Mouse (Mus musculus): ENCODE results near the gene Prkn.

DNA sequence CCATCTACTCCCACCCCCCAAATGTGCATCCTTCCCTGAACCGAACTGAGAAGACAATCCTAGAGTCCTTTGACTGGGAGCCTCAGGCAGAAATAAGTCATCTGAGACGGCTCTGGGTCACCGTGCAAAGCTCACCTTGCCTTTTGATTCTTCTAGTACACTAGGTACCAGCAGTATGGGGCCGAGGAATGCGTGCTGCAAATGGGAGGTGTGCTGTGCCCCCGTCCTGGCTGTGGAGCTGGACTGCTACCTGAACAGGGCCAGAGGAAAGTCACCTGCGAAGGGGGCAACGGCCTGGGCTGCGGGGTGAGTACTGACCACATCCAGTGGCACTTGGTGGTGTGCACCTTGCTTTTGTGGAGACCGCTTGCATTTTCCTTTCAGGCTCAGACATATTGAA lies 1014.4 kb downstream of the Prkn start:
- TF ChIP-seq CTCF (IDR thresholded peaks at IDR 0.05 in 2 of 3, conservative IDR thresholded peaks at IDR 0.05 in 1 of 3; ENCODE audit: control insufficient read depth in 1 of 3, insufficient read depth in 1 of 3, low read depth in 2 of 3, low read length in 3 of 3, poor library complexity in 1 of 3, severe bottlenecking in 1 of 3) (no peak), ZKSCAN1 (IDR thresholded peaks at IDR 0.05; ENCODE audit: low read depth, low read length) (no peak), POLR2A (IDR thresholded peaks at IDR 0.05; ENCODE audit: control insufficient read depth in 1 of 2, insufficient read depth in 1 of 2, low read depth in 1 of 2, low read length in 2 of 2, poor library complexity in 1 of 2) (no peak), MYB (IDR thresholded peaks at IDR 0.05; ENCODE audit: low read depth, low read length) (no peak), ZC3H11A (IDR thresholded peaks at IDR 0.05; ENCODE audit: low read depth, low read length) (no peak), TAL1 (IDR thresholded peaks at IDR 0.05; ENCODE audit: low read length) (no peak), POLR2AphosphoS2 (IDR thresholded peaks at IDR 0.05; ENCODE audit: low read length) (no peak), MEF2A (IDR thresholded peaks at IDR 0.05; ENCODE audit: extremely low read depth, insufficient replicate concordance, low read depth, low read length, poor library complexity, severe bottlenecking) (no peak), ZMIZ1 (IDR thresholded peaks at IDR 0.05; ENCODE audit: low read depth, low read length) (no peak), TBP (IDR thresholded peaks at IDR 0.05; ENCODE audit: low read depth, low read length) (no peak), EP300 (IDR thresholded peaks at IDR 0.05; ENCODE audit: low read depth in 1 of 2, low read length in 2 of 2) (no peak)

Measured in MEL (cell line).